Mouse (Mus musculus) cerebellum, adult (tissue): ENCODE measurements around the gene Rcc1.
"Not testable (repeated sequence)": the region's sequence is repeated elsewhere in the genome, so short reads cannot be mapped to it uniquely, and the experiment has no call there.

Experiments
- ATAC-seq: cut with Nextera tagmentation; 2 replicates; pipeline ENCODE4 v1.9.2; 2017; ENCODE audit warnings: mild to moderate bottlenecking, moderate library complexity, mixed read lengths; ENCODE audit not compliant: insufficient number of reproducible peaks, low FRiP score, low TSS enrichment

Rcc1 gene

DNA sequence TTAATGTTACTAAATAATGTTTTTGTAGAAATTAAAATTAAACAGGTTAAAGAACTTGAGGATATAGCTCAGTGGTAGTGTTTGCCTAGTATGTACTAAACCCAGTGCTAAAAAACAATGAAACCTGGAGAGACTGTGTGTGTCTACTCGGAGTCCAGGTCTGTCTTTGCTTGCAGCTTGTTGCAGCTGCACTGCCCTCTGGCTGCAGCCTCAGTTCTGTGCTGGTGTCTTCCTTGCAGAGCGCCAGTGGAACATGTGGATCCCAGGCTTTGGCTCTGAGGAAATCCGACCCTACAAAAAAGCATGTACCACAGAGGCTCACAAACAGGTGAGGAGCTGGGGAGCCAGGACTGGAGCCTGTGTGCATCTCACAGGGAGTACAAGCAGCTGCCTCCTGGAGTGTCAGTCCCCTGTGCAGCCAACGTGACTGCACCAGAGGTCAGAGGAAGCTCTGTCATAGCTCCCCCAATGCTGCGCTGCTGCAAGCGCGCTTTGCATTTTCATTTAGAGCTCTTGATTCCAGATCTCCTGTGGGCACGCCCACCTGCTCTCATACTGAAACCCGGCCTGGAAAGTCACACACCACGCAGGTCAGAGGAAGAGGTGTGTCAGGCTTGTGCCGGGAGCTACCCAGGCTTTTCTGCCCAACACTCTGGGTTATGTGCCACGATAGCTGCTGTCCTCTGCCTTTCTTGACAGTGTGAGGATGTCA is 61.6 kb downstream of the Rcc1 start:
- no peak for ATAC-seq

DNA sequence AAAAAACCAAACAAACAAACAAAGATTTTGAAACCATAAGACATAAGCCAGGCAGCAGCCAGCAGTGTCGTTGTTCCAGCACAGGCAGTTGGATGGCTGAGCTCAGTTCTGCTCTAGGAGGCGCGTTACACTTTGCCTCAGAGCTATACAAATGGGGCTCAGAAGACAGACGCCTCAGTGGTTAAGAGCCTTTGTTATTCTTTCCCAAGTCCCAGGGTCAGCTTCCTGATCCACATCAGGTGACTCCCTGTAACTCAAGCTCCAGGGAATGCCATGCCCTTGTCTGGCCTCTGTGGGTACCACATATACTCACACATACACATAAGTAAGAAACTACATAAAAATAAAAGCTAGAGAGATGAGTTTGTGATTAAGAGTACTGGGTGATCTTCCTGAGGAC is 62.3 kb downstream of the Rcc1 start:
- no peak for ATAC-seq

DNA sequence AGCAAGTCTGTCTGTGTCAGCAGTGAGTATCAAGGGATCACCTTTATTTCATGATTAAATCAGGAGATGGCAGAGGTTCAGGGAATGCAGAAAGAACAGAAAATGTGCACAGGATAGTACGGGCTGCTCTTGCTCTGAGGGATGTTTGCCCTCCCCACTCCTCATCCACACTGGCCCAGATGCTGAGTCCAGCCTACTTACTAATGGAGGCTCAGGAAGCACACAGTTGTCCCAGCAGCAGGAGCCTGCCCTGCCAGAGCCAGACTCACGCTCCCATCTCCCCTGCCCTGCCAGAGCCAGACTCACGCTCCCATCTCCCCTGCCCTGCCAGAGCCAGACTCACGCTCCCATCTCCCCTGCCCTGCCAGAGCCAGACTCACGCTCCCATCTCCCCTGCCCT is 64.6 kb downstream of the Rcc1 start:
- ATAC-seq = not testable (repeated sequence)
